In the genomic region with DNA sequence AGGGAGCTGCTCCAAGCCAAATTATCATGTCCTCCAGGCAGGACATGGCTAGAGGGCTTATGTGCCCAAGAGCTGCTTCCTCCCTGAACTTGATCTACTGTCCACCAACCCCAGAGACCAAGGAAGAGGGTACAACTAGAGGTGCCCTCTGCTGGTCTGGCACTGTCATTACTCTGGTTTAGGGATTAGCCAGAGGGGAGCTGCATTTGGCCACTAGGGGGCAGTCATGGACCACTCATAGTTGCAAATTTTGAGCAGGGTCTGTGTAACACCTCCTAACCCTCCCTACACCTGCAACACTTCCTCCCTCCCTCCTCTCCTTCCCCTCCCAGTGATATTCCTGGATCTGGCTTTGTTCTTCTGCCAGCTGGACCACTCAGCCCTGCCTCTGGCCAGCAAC, we compare ENCODE assay signal across 9 mouse cellular contexts. TPM values are rescaled to one million over a fixed set of nuclear protein-coding genes. Genes with fewer than 3 reads are reported as not detected.
DNase-seq lines count a peak whose midpoint lies in the region; ATAC-seq and TF ChIP-seq lines count a peak whose summit lies in the region.
"Had no signal": no experiment of that assay in that cellular context is flagged by ENCODE, and none has a peak within 500 bp of the region (broad histone marks: within the 10 kb centered on the region; RNA-seq: fewer than 3 reads in every experiment).

No protein-coding gene starts in this region.

- H3K4me1 ChIP-seq in CH12.LX (ENCODE audit: control insufficient read depth in 1 of 2, insufficient read depth in 2 of 2), result peaks cover 0 to 3% of the 10 kb centered on the region in 2 experiments; a peak in 3 of 4 replicates
- H3K4me1 ChIP-seq in forebrain, embryonic 11.5 days (replicated peaks; ENCODE audit: control insufficient read depth, insufficient read depth, low read length), result peaks cover 9% of the 10 kb centered on the region; the same call in 1 of the 2 replicates
- peaks cover 15% of the 10 kb centered on the region; the same call in 1 of the 2 replicates for H3K4me1 ChIP-seq in lung, embryonic 14.5 days (ENCODE audit: insufficient read depth)
- H3K4me1 ChIP-seq in thymus, adult 2 months (replicated peaks; ENCODE audit: control insufficient read depth, insufficient read depth, low read length), result no peaks in the 10 kb centered on the region

- H3K4me2 ChIP-seq in CH12.LX (ENCODE audit: insufficient read depth, low read depth, poor library complexity, severe bottlenecking), result no peak overlapping the region
- no peak overlapping the region for H3K4me2 ChIP-seq in forebrain, embryonic 11.5 days (ENCODE audit: low read depth, low read length, severe bottlenecking)
- H3K4me2 ChIP-seq in lung, embryonic 14.5 days, result no peak overlapping the region

- H3K27ac ChIP-seq in CH12.LX (ENCODE audit: insufficient read depth, low read depth), result no peak overlapping the region
- H3K27ac ChIP-seq in forebrain, embryonic 11.5 days (ENCODE audit: low read depth, low read length), result no peak overlapping the region
- no peak overlapping the region for H3K27ac ChIP-seq in lung, embryonic 14.5 days (ENCODE audit: low read depth)
- H3K27ac ChIP-seq in thymus, adult 2 months (ENCODE audit: control insufficient read depth, insufficient read depth, low read length), result no peak overlapping the region

- H3K4me3 ChIP-seq in CH12.LX (replicated peaks in 1 of 3; ENCODE audit: low read depth in 2 of 3, low read length in 2 of 3, poor library complexity in 1 of 3), result no peak overlapping the region
- H3K4me3 ChIP-seq in forebrain, embryonic 11.5 days (ENCODE audit: low read depth, low read length), result no peak overlapping the region
- no peak overlapping the region for H3K4me3 ChIP-seq in lung, embryonic 14.5 days (ENCODE audit: low read depth, low read length)
- no peak overlapping the region for H3K4me3 ChIP-seq in thymus, adult 2 months (ENCODE audit: control insufficient read depth, insufficient read depth, low read length)

- peak; percentile 82 for TF ChIP-seq RAD21 in CH12.LX (IDR thresholded peaks at IDR 0.05; ENCODE audit: low read depth, low read length)

- DNase-seq in CH12.LX (ENCODE audit: extremely low read depth), result peak; percentile 83
- DNase-seq in brain, embryonic 18.5 days (ENCODE audit: low read depth, low spot score), result peak; percentile 46
- peak; percentile 92 for DNase-seq in forebrain, embryonic 11.5 days (ENCODE audit: low spot score)
- peak; percentile 45 for DNase-seq in heart, postnatal 25 days (ENCODE audit: low spot score)
- DNase-seq in layer of hippocampus, adult 18-20 months (ENCODE audit: low spot score in 2 of 2), result peak; percentile 73 to 93
- peak; percentile 94 for DNase-seq in lung, embryonic 14.5 days
- peak; percentile 46 for DNase-seq in ovary, adult 18-20 months (ENCODE audit: low spot score)
- DNase-seq in thymus, adult 2 months, result peak; percentile 85

- H3K9me3 ChIP-seq in CH12.LX (replicated peaks; ENCODE audit: low read length), result peaks cover 12% of the 10 kb centered on the region
- H3K9me3 ChIP-seq in forebrain, embryonic 11.5 days (ENCODE audit: control insufficient read depth, low read length), result no peaks in the 10 kb centered on the region
- no peaks in the 10 kb centered on the region for H3K9me3 ChIP-seq in lung, embryonic 14.5 days (ENCODE audit: low read depth, low read length)

- peaks cover 44 to 97% of the 10 kb centered on the region in 2 experiments for H3K36me3 ChIP-seq in CH12.LX (replicated peaks in 1 of 2; ENCODE audit: control insufficient read depth in 1 of 2, insufficient read depth in 1 of 2, low read length in 1 of 2)
- no peaks in the 10 kb centered on the region for H3K36me3 ChIP-seq in forebrain, embryonic 11.5 days (ENCODE audit: control insufficient read depth, insufficient read depth, low read length)
- peaks cover 60% of the 10 kb centered on the region for H3K36me3 ChIP-seq in lung, embryonic 14.5 days (ENCODE audit: insufficient read depth)
- peaks cover 10% of the 10 kb centered on the region; the same call in 1 of the 2 replicates for H3K36me3 ChIP-seq in thymus, adult 2 months (ENCODE audit: control insufficient read depth, insufficient read depth, low read length)

- no peaks in the 10 kb centered on the region for H3K27me3 ChIP-seq in CH12.LX (replicated peaks)
- 0 out of 2 replicates have a peak, but pooled peaks cover 1% of the 10 kb centered on the region for H3K27me3 ChIP-seq in forebrain, embryonic 11.5 days (ENCODE audit: control insufficient read depth, insufficient read depth, low read length)
- no peaks in the 10 kb centered on the region for H3K27me3 ChIP-seq in lung, embryonic 14.5 days (ENCODE audit: insufficient read depth, low read length)
- H3K27me3 ChIP-seq in thymus, adult 2 months (ENCODE audit: control insufficient read depth, insufficient read depth, low read length), result no peaks in the 10 kb centered on the region

- TF ChIP-seq POLR2A in CH12.LX (IDR thresholded peaks at IDR 0.05; ENCODE audit: low read depth, low read length), result no peak
- no peak for TF ChIP-seq POLR2A in thymus, adult 2 months (IDR thresholded peaks at IDR 0.05; ENCODE audit: control insufficient read depth, extremely low read depth, insufficient read depth, low read length, poor library complexity)

- intact Hi-C loops in heart, postnatal 25 days (cut with DNase I), result loop anchor here (2.0 to 5.0 kb wide), 3 partner anchors 38 to 210 kb away; no protein-coding TSS in a partner anchor

- dilution Hi-C loops in CH12.LX (cut with MboI; ENCODE audit: extremely low pct_ligation_motif_present, extremely low pct_unique_long_range_greater_than_20kb, low sequenced_read_pairs), result no loop called here

- peak; percentile 100 for TF ChIP-seq CTCF in CH12.LX (conservative IDR thresholded peaks at IDR 0.05 in 1 of 2, IDR thresholded peaks at IDR 0.05 in 1 of 2; ENCODE audit: low read depth in 2 of 2, low read length in 2 of 2)
- TF ChIP-seq CTCF in lung, embryonic 14.5 days (IDR thresholded peaks at IDR 0.05; ENCODE audit: low read depth), result peak; percentile 100
- peak; percentile 75; the same call in 1 of the 2 replicates for TF ChIP-seq CTCF in thymus, adult 2 months (IDR thresholded peaks at IDR 0.05; ENCODE audit: borderline replicate concordance, control insufficient read depth, extremely low read depth, insufficient read depth, low read length, poor library complexity)

- H3K79me2 ChIP-seq in CH12.LX (replicated peaks; ENCODE audit: control insufficient read depth, extremely low read depth, insufficient read depth, poor library complexity, severe bottlenecking), result no peaks in the 10 kb centered on the region

- peak; percentile 37 for ATAC-seq in forebrain, embryonic 11.5 days (replicated peaks; ENCODE audit: low FRiP score)
- ATAC-seq in lung, embryonic 14.5 days (ENCODE audit: insufficient read depth), result peak; percentile 10; the same call in 1 of the 2 replicates

- H3K9ac ChIP-seq in CH12.LX (ENCODE audit: insufficient read depth, low read depth), result no peak overlapping the region
- no peak overlapping the region for H3K9ac ChIP-seq in forebrain, embryonic 11.5 days (ENCODE audit: low read length)
- no peak overlapping the region for H3K9ac ChIP-seq in lung, embryonic 14.5 days

- in situ Hi-C loops in CH12.LX (cut with MboI; ENCODE audit: low pct_ligation_motif_present, low pct_unique_long_range_greater_than_20kb, low sequenced_read_pairs), result loop anchor here (25.0 kb wide), 1 partner anchor 100 kb away; no protein-coding TSS in a partner anchor

- TF ChIP-seq EP300 in CH12.LX (IDR thresholded peaks at IDR 0.05; ENCODE audit: low read length), result no peak

TF ChIP-seq in CH12.LX, 34 proteins besides CTCF, POLR2A, EP300 and RAD21 (continues in another document):
- TF ChIP-seq ETS1 (conservative IDR thresholded peaks at IDR 0.05; ENCODE audit: low read depth, low read length) (no peak), NRF1 (IDR thresholded peaks at IDR 0.05; ENCODE audit: low read depth, low read length) (no peak), RCOR1 (conservative IDR thresholded peaks at IDR 0.05; ENCODE audit: low read depth, low read length) (no peak), CHD2 (IDR thresholded peaks at IDR 0.05; ENCODE audit: low read length) (no peak), HCFC1 (IDR thresholded peaks at IDR 0.05; ENCODE audit: low read depth, low read length) (no peak; the same call in 1 of the 2 replicates), TCF12 (IDR thresholded peaks at IDR 0.05; ENCODE audit: low read depth, low read length) (no peak), KAT2A (IDR thresholded peaks at IDR 0.05; ENCODE audit: insufficient replicate concordance, low read length) (no peak), USF2 (conservative IDR thresholded peaks at IDR 0.05; ENCODE audit: low read depth, low read length) (no peak), E2F4 (IDR thresholded peaks at IDR 0.05; ENCODE audit: insufficient replicate concordance, low read depth, low read length) (no peak), ZKSCAN1 (IDR thresholded peaks at IDR 0.05; ENCODE audit: borderline replicate concordance, low read depth, low read length) (no peak), MAFK (IDR thresholded peaks at IDR 0.05; ENCODE audit: insufficient replicate concordance, low read length) (no peak), ZMIZ1 (IDR thresholded peaks at IDR 0.05; ENCODE audit: low read depth, low read length) (no peak), NELFE (IDR thresholded peaks at IDR 0.05; ENCODE audit: low read depth, low read length) (peak; percentile 90; the same call in 1 of the 2 replicates), JUN (IDR thresholded peaks at IDR 0.05; ENCODE audit: insufficient read depth, low read depth, low read length) (no peak), ZNF384 (IDR thresholded peaks at IDR 0.05; ENCODE audit: low read depth, low read length) (no peak), GABPA (IDR thresholded peaks at IDR 0.05; ENCODE audit: insufficient replicate concordance, low read depth, low read length) (no peak), PAX5 (IDR thresholded peaks at IDR 0.05; ENCODE audit: low read length) (no peak)

RNA-seq across cellular contexts. Expression of gene Gm45837, which starts 2.1 kb away (rescaled TPM):
- total RNA-seq in CH12.LX (2012; rRNA removed), result 0.04 TPM in 1 of 2 replicates, not detected in the other
- not detected in 2 replicates for total RNA-seq in CH12.LX (2014; rRNA removed)
- 0.56 and 0.84 TPM in 2 replicates for polyA plus RNA-seq in CH12.LX (2012; ENCODE audit: insufficient read length, low read depth)
- not detected in 2 replicates for polyA plus RNA-seq in forebrain, embryonic 11.5 days (2014; fragmentation: Nextera tagmentation; extraction: Ambion mirVana)
- not detected for total RNA-seq in heart, postnatal 25 days (2021)
- 1 to 10 TPM in 1 of 2 experiments, not detected in 1; 2.0 TPM for total RNA-seq in layer of hippocampus, adult 18-20 months (2021)
- 12.2 TPM in 1 of 2 replicates, not detected in the other for polyA plus RNA-seq in lung, embryonic 14.5 days (2014; fragmentation: Nextera tagmentation; extraction: Ambion mirVana)
- polyA plus RNA-seq in thymus, adult 2 months (2012; rRNA removed), result 0.60 TPM in 1 of 2 replicates, not detected in the other
- polyA plus RNA-seq: gonadal fat pad, adult 2 months had no signal

RNA-seq across cellular contexts. Expression of gene Pde2a, which starts 8.7 kb away (rescaled TPM):
- total RNA-seq in CH12.LX (2012; rRNA removed) (0.08 TPM in 2 replicates), CH12.LX (2014; rRNA removed) (0.28 and 0.40 TPM in 2 replicates)
- not detected in 2 replicates for polyA plus RNA-seq in CH12.LX (2012; ENCODE audit: insufficient read length, low read depth)
- polyA plus RNA-seq in forebrain, embryonic 11.5 days (2014; fragmentation: Nextera tagmentation; extraction: Ambion mirVana), result 18.6 and 22.7 TPM in 2 replicates
- total RNA-seq in heart, postnatal 25 days (2021), result 10 to 100 TPM; 63.6 to 65.9 TPM
- total RNA-seq in layer of hippocampus, adult 18-20 months (2021), result 100 to 1,000 TPM; 327 to 333 TPM
- polyA plus RNA-seq in lung, embryonic 14.5 days (2014; fragmentation: Nextera tagmentation; extraction: Ambion mirVana), result 14.3 and 29.3 TPM in 2 replicates
- 8.2 and 12.0 TPM in 2 replicates for polyA plus RNA-seq in thymus, adult 2 months (2012; rRNA removed)
